Mouse (Mus musculus): ENCODE data around the gene Gpr3.

GRCm38 (mm10) chr4:133237911-133238310 lies 25.6 kb upstream of the Gpr3 start:
- no peak for TF ChIP-seq CTCF (IDR thresholded peaks at IDR 0.05; ENCODE audit: low read depth, low read length)
- TF ChIP-seq POLR2A (IDR thresholded peaks at IDR 0.05; ENCODE audit: borderline replicate concordance, low read depth, low read length): no peak
